Mouse (Mus musculus): ENCODE measurements around the gene Ifnb1. TPM values are rescaled to one million over a fixed set of nuclear protein-coding genes. Genes with fewer than 3 reads are reported as not detected.
"Not testable (repeated sequence)": the region's sequence is repeated elsewhere in the genome, so short reads cannot be mapped to it uniquely, and the experiment has no call there.

Gene Ifnb1
- not detected in 2 replicates for polyA plus RNA-seq (2012; rRNA removed)

DNA sequence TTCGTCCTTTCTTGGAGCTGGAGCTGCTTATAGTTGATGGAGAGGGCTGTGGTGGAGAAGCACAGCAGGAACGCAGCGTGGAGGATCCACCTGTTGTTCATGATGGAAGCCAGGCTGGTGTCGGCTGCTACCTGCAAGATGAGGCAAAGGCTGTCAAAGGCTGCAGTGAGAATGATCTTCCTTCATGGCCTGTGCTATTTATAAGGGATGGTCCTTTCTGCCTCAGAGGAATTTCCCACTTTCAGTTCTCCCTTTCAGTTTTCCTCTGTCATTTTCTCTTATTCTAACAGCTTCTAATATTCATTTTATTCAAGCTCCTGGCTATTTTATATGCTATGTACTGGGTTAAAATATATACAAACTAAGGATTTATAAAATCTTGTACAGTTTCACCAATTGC, at the start of gene Ifnb1:
Gene Ifnb1, minus strand, starts transcription at position 101 of the 400 bp plus-strand sequence.
- no peak for DNase-seq (ENCODE audit: extremely low spot score in 1 of 2, low spot score in 1 of 2)

DNA sequence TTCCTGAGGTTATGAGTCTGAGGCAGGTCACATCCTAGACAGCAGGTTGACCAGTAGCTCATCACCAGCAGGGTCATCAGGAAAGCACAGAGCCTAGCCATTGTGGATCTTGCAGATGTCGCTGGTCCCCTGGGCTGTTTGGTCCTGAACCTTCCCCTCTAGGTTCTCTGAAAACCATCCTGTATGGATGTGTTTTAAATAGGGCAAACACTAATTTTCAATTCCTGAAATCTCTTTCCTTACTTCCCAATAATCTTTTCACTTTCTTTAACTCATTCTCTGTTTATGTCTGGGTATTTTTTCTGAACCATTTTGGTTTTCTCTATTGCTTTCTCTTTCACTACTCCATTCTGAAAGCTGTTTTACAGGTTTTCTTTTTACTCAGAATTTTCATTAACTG, 49.1 kb upstream of the Ifnb1 start, which contains the start of gene Ifna14:
Gene Ifna14, minus strand, starts transcription at position 101 of the 400 bp plus-strand sequence.
- no peak for DNase-seq (ENCODE audit: extremely low spot score in 1 of 2, low spot score in 1 of 2)

DNA sequence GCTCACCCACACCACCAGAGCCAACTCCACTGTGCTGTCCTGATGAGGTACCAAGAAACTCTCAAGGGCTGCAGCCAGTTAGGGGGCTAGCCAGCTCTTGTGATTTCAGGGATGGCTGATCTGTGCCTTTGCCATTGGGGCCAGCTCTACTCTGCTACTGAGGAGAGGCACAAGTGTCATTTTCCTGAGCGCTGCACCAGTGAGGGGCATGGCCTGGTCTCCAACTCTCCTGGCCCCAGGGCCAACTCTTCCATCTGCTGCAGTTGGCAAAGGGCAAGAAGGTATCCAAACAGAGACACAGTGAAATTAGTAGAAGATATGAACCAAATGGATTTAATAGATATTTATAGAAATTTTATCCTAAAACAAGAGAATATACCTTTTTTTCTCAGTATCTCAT, 39.2 kb upstream of the Ifnb1 start:
- DNase-seq (ENCODE audit: extremely low spot score in 1 of 2, low spot score in 1 of 2) = no peak

DNA sequence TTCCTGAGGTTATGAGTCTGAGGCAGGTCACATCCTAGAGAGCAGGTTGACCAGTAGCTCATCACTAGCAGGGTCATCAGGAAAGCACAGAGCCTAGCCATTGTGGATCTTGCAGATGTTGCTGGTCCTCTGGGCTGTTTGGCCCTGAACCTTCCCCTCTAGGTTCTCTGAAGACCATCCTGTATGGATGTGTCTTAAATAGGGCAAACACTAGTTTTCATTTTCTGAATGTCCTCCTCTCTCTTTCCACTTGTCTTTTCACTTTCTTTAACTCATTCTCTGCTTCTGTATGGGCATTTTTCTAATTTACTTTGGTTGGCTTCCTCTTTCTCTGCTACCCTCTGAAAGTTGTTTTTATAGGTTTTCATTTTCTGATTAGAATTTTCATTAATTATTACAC, 35.6 kb upstream of the Ifnb1 start, which contains the start of gene Ifna15:
Gene Ifna15, minus strand, starts transcription at position 101 of the 400 bp plus-strand sequence.
- DNase-seq (ENCODE audit: extremely low spot score in 1 of 2, low spot score in 1 of 2) = not testable (repeated sequence)

DNA sequence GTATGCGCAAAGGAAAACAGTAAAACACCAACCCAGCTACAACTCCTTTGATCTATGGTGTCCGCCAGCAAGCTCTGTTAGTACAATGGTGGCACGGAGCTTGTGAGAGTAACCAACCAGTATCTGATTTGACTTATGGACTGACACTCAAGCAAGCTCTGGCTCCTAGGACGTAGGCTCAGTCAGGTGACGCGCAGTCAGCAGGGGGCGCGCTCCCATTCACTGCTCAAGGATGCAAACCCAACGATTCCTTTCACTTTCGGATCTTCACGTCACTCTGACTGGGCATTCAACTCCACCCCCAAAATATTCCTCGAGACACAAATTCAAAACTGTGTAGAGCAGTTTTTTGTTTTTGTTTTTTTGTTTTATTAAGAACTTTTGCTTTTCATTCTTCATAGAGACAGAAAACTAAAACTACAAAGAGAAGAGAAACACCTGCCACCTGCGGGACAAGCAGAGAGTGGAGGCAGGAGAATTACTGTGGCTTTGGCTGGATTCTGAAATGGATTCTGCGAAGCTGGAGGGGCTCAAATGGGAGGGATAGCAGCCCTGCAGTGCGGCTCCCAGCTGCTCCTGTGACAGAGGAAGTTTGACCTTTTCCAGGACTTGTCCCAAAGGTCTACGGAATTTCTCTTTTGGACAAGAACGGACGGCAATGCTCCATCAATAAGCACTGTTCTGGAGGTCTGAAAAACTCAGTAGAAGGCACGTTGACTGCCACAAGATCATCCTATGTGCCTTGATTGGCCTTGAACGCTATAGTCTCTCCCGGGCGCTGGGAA, 27.8 kb upstream of the Ifnb1 start:
- peak; percentile 28 to 74 for DNase-seq (ENCODE audit: extremely low spot score in 1 of 2, low spot score in 1 of 2)

DNA sequence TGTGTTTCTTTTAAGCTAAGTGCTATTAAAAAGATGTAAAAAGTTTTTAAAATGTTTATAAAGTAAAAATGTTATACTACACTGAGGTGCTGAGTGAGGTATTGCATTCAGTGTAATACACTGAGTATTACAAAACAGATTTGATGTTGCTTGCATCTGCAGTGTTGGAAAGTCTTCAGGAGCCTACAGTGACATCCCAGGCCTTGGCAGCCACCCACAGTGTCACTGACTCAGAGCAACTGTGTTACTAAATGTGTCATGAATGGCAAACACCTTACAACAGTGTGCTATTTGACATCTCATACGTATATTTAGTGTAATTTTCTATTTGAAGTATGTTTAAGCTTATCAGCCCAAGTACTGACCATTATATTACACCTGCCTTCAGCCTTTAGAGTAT, 25.4 kb upstream of the Ifnb1 start:
- no peak for DNase-seq (ENCODE audit: extremely low spot score in 1 of 2, low spot score in 1 of 2)

DNA sequence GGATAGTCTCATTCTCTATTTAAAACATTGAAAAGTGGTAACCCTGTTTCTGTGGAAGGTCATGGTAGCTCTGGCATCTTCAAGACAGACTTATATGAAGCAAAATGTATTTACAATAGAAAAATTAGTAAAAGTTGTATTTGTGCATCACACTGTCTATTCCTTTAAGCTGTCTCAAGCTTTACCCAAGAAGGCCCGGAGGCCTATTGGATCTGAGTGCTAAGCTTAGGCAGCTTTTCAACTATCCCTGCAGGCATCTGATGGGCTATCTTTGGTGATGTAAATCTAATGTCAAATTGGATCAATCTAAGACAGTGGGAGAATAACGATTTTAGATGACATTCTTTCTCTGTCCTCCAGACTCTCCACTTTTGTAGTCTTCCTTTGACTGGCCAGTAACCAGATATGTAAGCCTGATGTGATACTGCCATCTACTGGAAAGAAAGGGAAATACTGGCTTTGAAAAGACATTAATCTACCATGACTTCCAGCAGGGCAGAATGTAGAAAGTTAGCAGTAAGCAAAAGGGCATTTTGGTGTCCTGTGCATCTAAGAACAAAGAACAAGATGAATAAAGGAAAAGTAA, 21.2 kb upstream of the Ifnb1 start:
- peak; percentile 20 to 89 for DNase-seq (ENCODE audit: extremely low spot score in 1 of 2, low spot score in 1 of 2)

DNA sequence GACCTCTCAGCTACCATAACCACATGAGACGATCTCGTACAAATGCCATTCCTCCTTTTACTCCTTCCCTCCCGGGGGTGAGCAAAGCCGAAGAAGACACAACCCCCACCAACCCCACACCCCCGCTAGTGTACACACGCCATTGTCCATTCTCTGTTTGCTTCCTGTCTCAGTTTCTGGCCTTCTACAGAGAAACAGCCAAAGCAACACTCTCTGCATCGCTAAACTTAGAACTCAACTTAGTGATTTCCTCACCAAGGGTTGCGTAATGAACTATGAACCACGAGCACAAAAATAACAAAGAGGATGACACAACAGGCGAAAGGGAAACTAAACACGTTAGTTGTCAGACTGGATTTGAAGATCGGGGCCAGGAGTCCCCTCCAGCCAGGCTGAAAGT, 14.8 kb upstream of the Ifnb1 start:
- no peak for DNase-seq (ENCODE audit: extremely low spot score in 1 of 2, low spot score in 1 of 2)

DNA sequence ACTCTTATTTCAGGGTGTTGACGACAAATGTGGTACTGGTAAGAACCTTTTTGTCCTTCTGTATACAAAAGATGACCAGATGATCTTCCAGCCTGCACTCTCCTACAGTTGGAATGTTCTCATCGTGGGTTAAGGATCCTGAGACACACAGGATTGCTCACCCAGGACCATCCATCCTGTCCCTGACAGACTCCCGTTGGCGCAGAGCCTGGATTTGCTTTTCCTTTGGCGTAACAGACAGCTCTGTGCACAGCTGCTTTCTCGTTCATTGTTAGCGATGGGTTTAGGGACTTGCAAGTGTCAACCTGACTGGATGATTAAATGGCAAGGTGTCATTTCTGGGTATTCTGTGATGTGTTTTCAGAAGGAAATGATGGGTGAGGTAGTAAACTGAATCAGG, 14.1 kb upstream of the Ifnb1 start:
- no peak for DNase-seq (ENCODE audit: extremely low spot score in 1 of 2, low spot score in 1 of 2)

DNA sequence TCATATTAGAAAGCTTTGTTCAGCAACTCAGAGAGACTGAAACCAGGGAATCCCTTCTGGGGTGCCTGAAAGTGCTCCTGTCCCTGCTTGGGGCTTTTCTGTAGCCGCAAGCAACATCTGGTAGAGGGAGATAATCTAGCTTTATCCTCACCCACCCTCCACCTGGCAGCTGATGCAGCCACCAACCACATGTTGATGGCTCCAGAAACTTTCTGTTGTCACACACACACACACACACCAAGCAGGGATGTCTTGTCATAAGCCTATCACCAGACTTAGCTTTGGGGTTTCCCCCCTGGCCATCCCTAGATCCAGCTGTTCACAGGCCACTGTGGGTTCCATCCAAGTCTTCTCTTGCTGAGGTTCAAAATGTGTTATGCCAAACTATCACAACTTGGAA, 13.2 kb upstream of the Ifnb1 start:
- no peak for DNase-seq (ENCODE audit: extremely low spot score in 1 of 2, low spot score in 1 of 2)

DNA sequence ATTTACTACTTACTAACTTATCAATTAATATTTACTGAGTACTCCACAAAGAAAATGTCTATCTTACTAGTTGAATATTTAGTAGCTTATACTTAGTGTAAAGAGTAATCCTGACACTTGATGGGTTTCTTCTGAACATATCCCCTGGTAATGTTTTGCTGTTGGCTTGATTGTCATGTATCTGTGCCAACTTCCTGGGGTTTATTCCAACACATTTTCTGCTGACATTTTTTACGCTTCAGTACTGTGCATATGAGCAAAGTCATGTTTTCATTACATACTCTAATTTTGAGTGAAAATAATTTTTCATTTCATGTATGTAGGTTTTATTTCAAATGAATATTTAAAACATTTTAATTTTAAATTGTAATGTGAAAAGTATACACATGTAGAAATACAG, 12.3 kb upstream of the Ifnb1 start:
- DNase-seq (ENCODE audit: extremely low spot score in 1 of 2, low spot score in 1 of 2) = no peak

DNA sequence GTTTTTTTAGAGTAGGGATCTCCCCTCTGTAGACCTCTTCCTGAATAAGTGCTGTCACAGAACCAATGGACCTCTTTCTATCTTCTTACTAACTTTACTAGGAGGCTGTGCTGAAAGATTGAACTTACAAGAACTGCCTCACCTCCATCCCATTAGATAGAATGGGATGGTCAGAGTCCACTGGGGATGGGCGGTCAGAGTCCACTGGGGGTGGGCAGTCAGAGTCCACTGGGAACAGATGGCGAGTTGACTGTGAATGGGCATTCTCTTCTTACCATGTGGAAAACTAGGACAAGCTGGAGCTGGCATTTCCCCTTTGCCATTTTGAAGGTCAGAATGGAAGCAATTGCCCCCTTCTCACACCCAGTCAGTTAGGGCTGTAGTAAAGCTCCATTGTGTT, 10.9 kb upstream of the Ifnb1 start:
- DNase-seq (ENCODE audit: extremely low spot score in 1 of 2, low spot score in 1 of 2) = no peak

DNA sequence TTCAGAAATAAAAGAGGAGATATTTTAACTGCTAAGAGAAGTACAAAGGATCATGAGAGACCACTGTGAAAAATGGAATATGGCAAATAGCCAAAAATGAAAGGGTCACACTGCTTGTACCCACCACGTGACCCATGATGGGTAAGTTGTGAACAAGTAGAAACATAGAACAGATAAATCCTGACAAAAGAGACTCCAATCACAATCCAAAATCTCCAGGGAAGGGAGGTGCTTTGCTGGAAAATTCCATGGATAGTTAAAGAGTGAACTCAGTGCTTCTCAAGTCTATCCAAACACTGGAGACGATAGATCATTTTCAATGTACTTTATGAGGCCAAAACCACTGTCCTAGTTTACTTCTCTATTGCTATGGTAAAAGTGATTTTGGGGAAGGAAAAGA, 8.3 kb upstream of the Ifnb1 start:
- DNase-seq (ENCODE audit: extremely low spot score in 1 of 2, low spot score in 1 of 2) = no peak

DNA sequence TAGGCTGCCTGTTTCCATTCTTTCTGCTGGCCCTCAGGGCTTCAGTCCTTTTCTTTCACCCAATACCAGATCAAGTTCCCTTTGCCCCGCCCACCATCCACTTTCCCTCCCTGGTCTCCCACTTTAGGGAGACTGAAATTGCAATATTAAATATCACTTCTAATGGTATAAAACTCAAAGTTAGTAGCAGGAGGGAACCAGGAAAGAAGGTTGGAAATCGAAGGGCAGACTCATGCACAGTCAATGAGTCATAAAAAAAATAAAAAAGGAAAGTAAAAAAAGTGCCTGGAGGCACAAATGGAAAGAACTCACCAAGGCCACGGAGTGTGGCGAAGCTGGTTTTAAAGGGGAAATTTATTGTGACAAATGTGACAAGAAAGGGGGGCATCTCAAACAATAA, 7.7 kb upstream of the Ifnb1 start:
- no peak for DNase-seq (ENCODE audit: extremely low spot score in 1 of 2, low spot score in 1 of 2)

DNA sequence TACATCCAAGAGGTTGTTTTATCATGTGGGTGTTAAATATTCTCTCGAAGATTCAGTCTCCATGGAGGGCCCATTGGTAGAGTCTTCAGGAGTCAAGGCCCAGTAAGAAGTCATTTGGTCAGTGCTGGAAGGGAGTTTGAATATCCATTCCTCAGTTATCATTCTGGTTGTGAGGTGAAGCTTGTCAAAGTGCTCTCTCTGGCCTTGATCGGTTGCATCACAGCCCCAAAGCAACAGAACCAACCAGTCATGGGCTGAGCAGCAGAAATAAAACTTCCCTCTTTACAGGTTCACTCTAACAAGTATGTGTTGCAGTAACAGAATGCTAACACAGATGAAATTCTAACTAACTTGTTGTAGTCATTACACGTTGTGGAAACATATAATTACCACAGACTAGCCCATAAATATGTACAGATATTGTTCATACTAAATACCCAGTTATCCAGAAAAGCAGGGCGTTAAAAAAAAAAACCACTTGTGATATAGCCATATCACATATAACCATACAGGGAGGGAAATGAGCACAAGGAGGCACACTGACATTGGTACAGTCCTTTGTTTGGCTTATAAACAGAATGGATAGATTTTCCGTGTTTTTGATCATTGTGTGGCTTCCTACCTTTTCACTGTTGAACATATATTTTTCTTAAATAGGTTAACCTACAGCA, 3.9 kb upstream of the Ifnb1 start:
- no peak for DNase-seq (ENCODE audit: extremely low spot score in 1 of 2, low spot score in 1 of 2)

DNA sequence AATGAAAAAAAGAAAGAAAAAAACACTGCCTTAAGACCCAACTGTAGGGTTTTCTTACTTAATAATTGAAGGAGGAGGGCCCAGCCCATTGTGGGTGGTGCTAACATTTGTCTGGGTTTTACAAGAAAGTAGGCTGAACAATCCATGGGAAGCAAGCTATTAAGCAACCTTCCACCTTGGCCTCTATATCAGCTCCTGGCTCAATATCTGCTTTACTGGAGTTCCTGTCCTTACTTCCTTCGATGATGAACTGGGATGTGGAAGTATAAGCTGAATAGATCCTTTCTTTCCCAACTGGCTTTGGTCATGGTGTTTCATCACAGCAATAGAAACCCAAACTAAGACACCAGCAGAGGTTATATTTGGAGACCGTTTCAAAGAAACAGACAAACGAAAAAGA, 2.8 kb upstream of the Ifnb1 start:
- no peak for DNase-seq (ENCODE audit: extremely low spot score in 1 of 2, low spot score in 1 of 2)

DNA sequence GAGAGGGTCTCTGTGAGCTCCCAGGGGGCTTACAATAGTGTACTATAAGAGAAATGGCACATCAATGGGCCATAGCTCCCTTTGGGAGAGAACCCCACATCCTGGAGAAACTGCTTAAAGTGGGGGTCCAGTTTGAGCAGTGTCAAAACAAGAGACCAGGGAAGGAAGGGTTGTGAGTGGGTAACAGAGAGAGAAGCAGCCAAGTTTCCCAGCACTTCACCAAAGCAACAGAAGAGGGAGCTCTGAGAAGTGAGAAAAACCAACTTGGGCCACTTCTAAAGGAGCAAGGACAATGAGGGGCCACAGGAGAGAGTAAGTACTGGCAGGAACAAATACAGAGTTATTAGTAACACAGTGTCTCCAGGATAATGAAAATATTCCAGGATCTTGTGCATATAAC, 667 bp upstream of the Ifnb1 start:
- no peak for DNase-seq (ENCODE audit: extremely low spot score in 1 of 2, low spot score in 1 of 2)

DNA sequence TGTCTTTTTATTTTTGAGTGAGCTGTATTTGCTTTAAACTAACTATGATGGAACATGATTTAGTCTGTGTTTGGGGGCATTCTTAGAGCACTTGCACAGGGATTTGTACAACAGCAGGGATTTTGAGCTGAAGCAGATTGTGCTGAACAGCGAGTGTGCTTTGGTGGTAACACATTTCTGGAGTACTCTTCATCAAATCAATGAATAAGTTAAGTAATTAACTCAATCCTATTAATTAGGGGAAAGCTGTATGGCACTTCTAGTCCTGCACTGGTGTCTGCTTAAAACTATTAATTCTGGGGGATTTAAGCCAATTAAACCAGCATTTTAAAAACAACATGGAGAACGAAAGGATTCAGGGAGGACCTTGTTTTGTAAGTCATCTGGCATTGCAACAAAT, 4.6 kb downstream of the Ifnb1 start:
- no peak for DNase-seq (ENCODE audit: extremely low spot score in 1 of 2, low spot score in 1 of 2)

DNA sequence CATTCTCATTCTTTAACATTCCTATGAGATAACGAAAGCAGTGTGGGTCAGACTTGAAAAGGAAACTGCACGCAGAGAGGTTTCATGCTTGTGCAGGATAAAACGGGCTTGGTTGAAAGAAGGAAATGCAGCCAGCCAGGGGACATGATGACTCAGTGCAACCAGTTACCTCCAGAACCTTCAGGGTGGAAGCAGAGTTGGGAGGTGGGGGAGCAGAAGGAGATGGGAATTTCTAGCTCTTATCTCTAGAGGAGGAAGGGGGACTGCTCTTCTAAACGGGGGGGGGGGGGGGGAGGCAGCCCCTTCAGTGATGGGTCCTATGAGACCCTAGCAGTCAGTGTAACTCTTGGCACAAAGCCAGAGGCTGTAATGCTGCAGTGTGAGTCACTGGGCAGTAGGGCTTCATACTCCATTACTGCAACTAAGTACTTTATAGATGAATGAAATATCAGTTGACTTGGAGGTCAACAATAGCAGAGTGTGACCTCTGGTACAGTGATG, 6.8 kb downstream of the Ifnb1 start:
- DNase-seq (ENCODE audit: extremely low spot score in 1 of 2, low spot score in 1 of 2) = peak in 1 of 2 experiments; percentile 35

DNA sequence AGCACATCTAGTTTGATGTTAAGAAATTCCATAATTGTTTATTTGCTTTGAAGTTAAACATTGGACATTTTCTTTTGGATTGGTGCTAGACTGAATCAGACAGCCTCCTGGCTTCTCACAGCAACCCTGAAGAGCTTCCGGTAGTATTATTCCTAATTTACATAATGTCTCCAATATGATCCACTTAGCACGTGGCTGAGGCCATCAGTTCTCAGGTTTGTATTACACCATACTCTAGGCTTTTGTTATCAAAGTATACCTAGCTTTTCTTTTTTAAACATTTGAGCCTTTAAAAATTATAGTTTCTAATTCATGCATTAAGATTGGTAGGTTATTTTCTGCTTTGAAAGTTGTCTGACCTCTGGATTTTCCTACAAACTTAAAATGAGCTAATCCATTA, 7.3 kb downstream of the Ifnb1 start:
- no peak for DNase-seq (ENCODE audit: extremely low spot score in 1 of 2, low spot score in 1 of 2)

DNA sequence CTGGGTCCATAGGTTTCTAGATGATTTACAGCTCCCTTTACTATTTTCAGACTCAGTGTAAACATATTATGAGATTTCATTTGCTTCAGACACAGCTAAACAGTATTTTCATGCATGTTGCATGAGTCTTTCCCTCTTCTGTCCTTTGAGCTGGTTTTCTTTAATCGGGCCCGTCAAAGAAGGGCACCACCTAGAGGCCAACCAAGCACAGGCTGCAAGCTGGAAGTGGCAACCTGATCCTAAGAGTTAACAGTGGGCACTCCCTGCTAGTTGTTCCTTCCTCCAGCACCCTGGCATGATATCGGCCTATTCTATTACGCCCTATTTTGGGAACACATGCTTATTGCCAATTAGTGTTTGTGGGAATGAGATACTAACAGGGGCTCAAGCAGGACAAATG, 8.2 kb downstream of the Ifnb1 start:
- peak in 1 of 2 experiments; percentile 57 for DNase-seq (ENCODE audit: extremely low spot score in 1 of 2, low spot score in 1 of 2)

DNA sequence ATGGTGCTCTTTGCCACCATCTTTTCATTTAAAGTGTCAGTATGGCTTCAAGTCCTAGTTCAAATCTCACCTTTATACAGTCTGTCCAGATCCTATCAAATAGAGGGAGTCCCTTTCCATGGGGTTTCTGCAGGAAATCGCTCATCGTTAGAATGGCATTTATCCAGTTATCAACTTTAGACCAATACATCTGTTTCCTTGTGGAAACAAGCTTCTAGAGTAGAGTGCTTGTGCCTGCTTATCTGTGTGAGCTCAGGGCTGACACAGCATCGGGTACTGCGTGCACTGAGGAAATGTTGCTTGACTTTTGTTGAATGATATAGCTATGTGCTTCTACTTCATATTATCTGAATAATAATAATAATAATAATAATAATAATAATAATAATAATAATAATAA, 8.8 kb downstream of the Ifnb1 start:
- no peak for DNase-seq (ENCODE audit: extremely low spot score in 1 of 2, low spot score in 1 of 2)

All from frontal cortex, adult 2 months (tissue).